Mouse (Mus musculus) forebrain, embryonic 16.5 days (tissue): ENCODE results near the gene Tmem43. TPM values are rescaled to one million over a fixed set of nuclear protein-coding genes. Genes with fewer than 3 reads are reported as not detected.

ENCODE experiments used
- ATAC-seq: fragments of 200-750 bp; cut with Nextera tagmentation; 2 replicates; pipeline ENCODE4 v1.8.0; 2017; ENCODE audit warnings: mild to moderate bottlenecking, moderate library complexity
- H3K27ac ChIP-seq: fragments of 300-500 bp; sonication (generic); 2 replicates; pipeline ENCODE4 v1.5.1; 2014; ENCODE audit warnings: low read length, control low read depth
- H3K27me3 ChIP-seq: fragments of 300-500 bp; sonication (generic); replicated peaks from 2 replicates; pipeline ENCODE4 v1.6.1; 2014; ENCODE audit warnings: low read length; ENCODE audit not compliant: control insufficient read depth, insufficient read depth
- H3K36me3 ChIP-seq: fragments of 300-500 bp; sonication (generic); 2 replicates; pipeline ENCODE4 v1.6.1; 2014; ENCODE audit not compliant: control insufficient read depth, insufficient read depth
- H3K4me1 ChIP-seq: fragments of 300-500 bp; sonication (generic); replicated peaks from 2 replicates; pipeline ENCODE4 v1.6.1; 2014; ENCODE audit warnings: low read length; ENCODE audit not compliant: control insufficient read depth, insufficient read depth
- H3K4me2 ChIP-seq: fragments of 300-500 bp; sonication (generic); 2 replicates; pipeline ENCODE4 v1.6.1; 2014; ENCODE audit warnings: mild to moderate bottlenecking, low read length, control low read depth
- H3K4me3 ChIP-seq: fragments of 300-500 bp; sonication (generic); replicated peaks from 2 replicates; pipeline ENCODE4 v1.5.1; 2014; ENCODE audit warnings: mild to moderate bottlenecking, low read length, control low read depth
- H3K9ac ChIP-seq: fragments of 300-500 bp; sonication (generic); replicated peaks from 2 replicates; pipeline ENCODE4 v1.6.1; 2014; ENCODE audit warnings: low read depth, low read length, control low read depth
- H3K9me3 ChIP-seq: fragments of 300-500 bp; sonication (generic); 2 replicates; pipeline ENCODE4 v1.6.1; 2016; ENCODE audit warnings: low read length; ENCODE audit not compliant: control insufficient read depth
- WGBS: fragments of 180-500 bp; shearing (Covaris S2); extraction: QIAGEN DNeasy Blood & Tissue Kit; methylation state at CpG from one replicate; pipeline ENCODE4 v1.1.7; 2014; 5-methylcytosine and 5-hydroxymethylcytosine counted together
- polyA plus RNA-seq: library from polyadenylated mRNA; unstranded; fragments of >200 nt; fragmentation: Nextera tagmentation; extraction: Ambion mirVana; gene quantifications from 2 replicates; pipeline ENCODE4 v1.2.1, GENCODE M21; 2015

The Tmem43 gene
- polyA plus RNA-seq, 1 experiment from 2014 or later: 60.6 TPM

DNA sequence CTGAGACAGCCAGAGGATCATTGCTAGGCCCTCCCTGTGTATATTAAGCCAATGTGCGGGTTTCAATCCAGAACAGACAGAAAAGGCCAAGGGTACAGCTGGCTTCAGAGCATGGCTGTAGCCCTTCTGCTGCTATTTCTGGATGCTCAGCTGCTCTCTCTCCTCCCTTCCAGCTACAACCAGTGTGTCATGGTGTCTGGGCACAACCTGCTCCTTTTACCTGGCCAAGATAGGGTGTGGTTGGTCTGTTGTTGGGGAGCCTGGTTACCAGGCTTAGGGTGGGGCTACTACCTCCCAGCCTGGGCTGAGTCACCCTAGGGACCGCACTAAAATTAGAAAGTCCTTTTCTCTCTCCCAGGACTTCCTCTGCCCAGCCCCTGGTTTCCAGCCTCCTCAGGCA lies 9.9 kb downstream of the Tmem43 start:
- 98% methylated on average over 2 of the region's 2 CpGs for WGBS
- Histone ChIP-seq H3K4me1 (no peaks in the 10 kb centered on the region), H3K27ac (no peak overlapping the region), H3K36me3 (peaks cover 60% of the 10 kb centered on the region), H3K27me3 (no peaks in the 10 kb centered on the region), H3K4me3 (no peak overlapping the region), H3K4me2 (no peak overlapping the region), H3K9ac (no peak overlapping the region), H3K9me3 (no peaks in the 10 kb centered on the region)
- no peak for ATAC-seq

DNA sequence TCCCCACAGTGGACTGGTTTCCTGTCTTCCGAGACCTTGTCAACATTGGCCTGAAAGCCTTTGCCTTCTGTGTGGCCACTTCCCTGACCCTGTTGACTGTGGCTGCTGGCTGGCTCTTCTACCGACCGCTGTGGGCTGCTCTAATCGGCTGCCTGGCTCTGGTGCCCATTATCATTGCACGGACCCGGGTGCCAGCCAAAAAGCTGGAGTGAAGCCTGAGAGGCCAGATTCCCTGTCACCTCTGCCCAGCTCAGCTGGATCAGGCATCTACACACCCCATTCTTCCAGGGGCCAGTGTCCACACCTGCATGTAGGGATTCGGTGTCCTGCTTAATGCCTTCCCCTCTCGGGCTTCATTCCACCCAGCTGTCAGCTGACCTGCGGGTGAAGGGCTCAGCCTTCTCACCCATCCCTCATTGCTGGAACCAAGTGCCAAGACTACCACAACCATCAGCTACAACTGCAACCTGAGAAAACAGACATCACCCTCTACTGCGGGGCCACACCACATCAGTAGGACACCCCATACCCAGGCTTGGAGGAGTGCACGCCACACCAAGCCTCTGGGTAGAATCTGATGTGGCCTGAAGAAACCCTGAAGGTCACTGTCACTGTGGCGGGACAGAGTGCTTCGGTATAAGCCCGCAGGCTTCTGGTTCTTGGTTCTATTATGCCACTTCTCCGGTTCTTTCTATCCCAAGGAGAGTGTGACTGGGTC lies 13.4 kb downstream of the Tmem43 start:
- Histone ChIP-seq H3K36me3 (peaks cover 43% of the 10 kb centered on the region), H3K4me3 (no peak overlapping the region), H3K9ac (no peak overlapping the region), H3K4me2 (no peak overlapping the region), H3K27me3 (no peaks in the 10 kb centered on the region), H3K9me3 (no peaks in the 10 kb centered on the region), H3K4me1 (no peaks in the 10 kb centered on the region), H3K27ac (no peak overlapping the region)
- ATAC-seq: no peak
- WGBS: 93% methylated on average over 15 of the region's 15 CpGs

DNA sequence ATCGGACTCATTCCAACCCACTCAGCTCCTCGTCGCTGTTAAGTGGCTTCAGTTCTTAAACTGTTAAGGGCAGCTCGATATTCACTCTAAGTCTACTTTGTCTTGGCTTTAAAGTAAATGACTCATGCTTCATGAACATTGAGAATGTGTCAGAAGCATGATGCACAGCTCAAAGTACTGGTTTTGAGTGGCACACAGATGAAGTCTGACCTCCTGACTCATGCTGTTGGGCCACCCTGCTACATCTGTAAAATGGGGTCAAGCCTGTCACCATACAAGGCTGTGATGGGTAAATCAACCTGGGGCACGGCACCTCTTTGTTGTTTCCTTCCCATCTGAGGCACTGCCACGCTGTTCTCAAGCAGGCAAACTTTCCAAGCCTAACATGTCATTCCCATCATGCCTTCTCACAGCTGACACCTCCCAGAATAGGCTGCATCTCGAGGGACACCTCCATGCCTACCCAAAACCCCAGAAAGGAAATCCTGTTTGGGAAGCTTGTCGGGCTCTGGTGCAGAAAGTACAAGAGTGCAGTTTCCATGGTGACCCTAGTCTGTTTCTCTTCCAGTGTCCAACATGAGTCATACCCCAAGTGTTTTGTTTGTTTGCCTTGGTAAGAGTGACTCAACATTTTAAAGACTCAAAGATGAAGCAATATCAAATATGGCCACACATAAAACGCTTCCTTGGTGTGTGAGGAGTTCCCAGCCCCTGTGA lies 15.2 kb downstream of the Tmem43 start:
- Histone ChIP-seq H3K9me3 (no peaks in the 10 kb centered on the region), H3K4me1 (no peaks in the 10 kb centered on the region), H3K4me2 (no peak overlapping the region), H3K27me3 (no peaks in the 10 kb centered on the region), H3K4me3 (no peak overlapping the region), H3K36me3 (peaks cover 30% of the 10 kb centered on the region), H3K27ac (no peak overlapping the region), H3K9ac (no peak overlapping the region)
- ATAC-seq: no peak
- 86% methylated on average over 9 of the region's 9 CpGs for WGBS

DNA sequence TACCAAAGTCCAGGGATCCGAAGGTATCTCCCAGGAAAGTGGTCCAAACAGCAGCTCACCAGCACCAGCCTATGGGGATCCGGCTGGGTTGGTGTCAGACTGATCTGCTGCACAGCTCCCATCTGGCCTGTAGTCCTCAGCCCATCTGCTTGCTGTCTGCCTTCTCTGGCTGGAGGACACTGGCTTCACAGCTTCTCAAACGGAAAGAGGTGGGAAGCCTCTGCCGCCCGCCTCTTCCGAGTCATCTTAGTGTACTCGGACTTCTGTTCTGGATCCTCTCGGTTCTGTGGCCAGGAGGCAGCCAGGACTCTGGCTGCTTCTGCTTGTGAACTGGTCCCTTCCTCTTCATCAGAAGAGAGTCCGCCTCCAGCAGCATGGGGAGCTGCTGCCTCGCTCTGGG lies 16.4 kb downstream of the Tmem43 start:
- H3K9ac ChIP-seq: no peak overlapping the region
- no peak overlapping the region for H3K27ac ChIP-seq
- 78% methylated on average over 10 of the region's 10 CpGs for WGBS
- no peak for ATAC-seq
- H3K36me3 ChIP-seq: peaks cover 28% of the 10 kb centered on the region
- no peaks in the 10 kb centered on the region for H3K9me3 ChIP-seq
- no peaks in the 10 kb centered on the region for H3K27me3 ChIP-seq
- no peak overlapping the region for H3K4me2 ChIP-seq
- H3K4me3 ChIP-seq: no peak overlapping the region
- H3K4me1 ChIP-seq: no peaks in the 10 kb centered on the region

DNA sequence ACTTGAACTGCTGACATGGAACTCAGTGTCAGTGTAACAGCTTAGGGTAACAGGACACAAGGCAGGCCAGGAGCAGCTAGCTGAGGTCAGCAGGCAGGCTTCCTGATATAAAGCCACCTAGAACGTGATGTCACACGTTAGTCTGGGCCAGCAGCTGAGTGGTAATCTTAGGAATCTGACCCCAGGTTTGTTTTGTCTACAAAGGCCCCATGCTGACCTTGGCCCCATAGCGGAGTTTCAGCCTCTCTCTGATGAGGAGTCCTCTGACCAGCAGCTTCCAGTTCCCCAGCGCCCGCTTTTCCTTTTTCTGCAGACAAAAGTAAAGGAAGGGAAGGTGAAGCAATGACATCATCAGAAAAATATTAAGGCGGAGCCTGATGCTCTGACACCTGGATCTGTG lies 17.5 kb downstream of the Tmem43 start:
- no peak overlapping the region for H3K27ac ChIP-seq
- no peak overlapping the region for H3K4me2 ChIP-seq
- no peak overlapping the region for H3K9ac ChIP-seq
- 76% methylated on average over 6 of the region's 6 CpGs for WGBS
- H3K4me1 ChIP-seq: no peaks in the 10 kb centered on the region
- H3K9me3 ChIP-seq: no peaks in the 10 kb centered on the region
- H3K4me3 ChIP-seq: no peak overlapping the region
- no peak for ATAC-seq
- no peaks in the 10 kb centered on the region for H3K27me3 ChIP-seq
- peaks cover 30% of the 10 kb centered on the region for H3K36me3 ChIP-seq

DNA sequence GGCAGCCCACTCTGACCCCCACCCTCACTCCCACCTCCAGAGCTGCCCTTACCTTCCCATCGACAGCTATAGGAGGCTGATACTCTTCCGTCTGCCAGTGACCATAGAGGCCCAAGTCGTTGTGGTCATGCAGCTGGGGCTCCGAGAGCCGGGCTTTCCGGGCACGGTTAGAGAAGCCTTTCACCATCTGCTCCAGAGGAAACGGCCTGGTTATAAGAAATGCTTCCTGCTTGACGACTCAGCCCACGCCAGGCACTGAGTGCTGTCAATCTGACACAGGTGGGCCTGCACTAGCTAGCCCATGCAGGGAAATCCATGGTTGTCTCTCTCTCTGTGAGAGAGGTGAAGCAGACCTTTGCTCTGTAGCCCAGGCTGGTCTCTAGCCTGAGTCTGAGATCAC lies 19.6 kb downstream of the Tmem43 start:
- no peak overlapping the region for H3K9ac ChIP-seq
- ATAC-seq: no peak
- no peaks in the 10 kb centered on the region for H3K4me1 ChIP-seq
- 84% methylated on average over 10 of the region's 10 CpGs for WGBS
- H3K27me3 ChIP-seq: no peaks in the 10 kb centered on the region
- no peak overlapping the region for H3K4me2 ChIP-seq
- H3K9me3 ChIP-seq: no peaks in the 10 kb centered on the region
- H3K36me3 ChIP-seq: peaks cover 23% of the 10 kb centered on the region
- H3K4me3 ChIP-seq: no peak overlapping the region
- no peak overlapping the region for H3K27ac ChIP-seq

DNA sequence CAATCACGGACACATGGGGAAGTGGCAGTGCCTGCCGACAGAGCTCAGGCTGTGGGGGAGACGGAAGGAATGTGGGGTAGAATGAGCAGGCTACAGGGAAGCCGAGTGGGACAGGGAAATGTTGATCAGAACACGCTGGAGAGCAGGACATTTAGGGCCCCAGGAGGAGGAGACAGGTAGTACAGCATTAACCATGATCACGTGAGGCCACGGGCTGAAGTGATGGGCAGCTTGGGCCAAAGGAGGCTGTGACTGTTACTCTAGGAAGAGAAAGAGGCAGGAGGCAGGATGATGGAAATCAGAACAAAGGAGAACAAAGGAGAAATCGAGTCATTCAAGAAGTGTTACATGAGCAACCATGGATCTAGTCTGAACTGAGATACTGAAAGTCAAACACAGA lies 21.0 kb downstream of the Tmem43 start:
- H3K36me3 ChIP-seq: peaks cover 24% of the 10 kb centered on the region
- no peaks in the 10 kb centered on the region for H3K27me3 ChIP-seq
- H3K9me3 ChIP-seq: no peaks in the 10 kb centered on the region
- no peak overlapping the region for H3K4me2 ChIP-seq
- no peak overlapping the region for H3K4me3 ChIP-seq
- no peak overlapping the region for H3K9ac ChIP-seq
- H3K4me1 ChIP-seq: no peaks in the 10 kb centered on the region
- no peak overlapping the region for H3K27ac ChIP-seq
- 90% methylated on average over 8 of the region's 8 CpGs for WGBS
- no peak for ATAC-seq

DNA sequence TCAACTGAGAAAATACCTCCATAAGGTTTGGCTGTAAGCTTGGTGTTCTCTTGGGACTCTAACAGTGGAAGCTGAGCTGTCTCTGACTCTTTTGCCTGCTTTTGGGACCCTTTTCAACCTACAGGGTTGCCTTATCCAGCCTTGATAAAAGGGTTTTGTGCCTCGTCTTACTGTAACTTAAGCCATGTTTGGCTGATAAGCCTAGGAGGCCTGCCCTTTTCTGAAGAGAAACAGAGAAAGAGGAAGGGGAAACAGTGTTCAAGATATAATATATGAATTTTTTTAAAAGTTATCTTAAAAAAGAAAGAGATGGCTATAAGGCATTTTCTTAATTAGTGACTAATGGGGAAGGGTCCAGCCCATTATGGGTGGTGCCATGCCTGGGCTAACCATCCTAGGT lies 29.8 kb downstream of the Tmem43 start:
- Histone ChIP-seq H3K4me2 (no peak overlapping the region), H3K9me3 (no peaks in the 10 kb centered on the region), H3K27ac (no peak overlapping the region), H3K36me3 (peaks cover 51% of the 10 kb centered on the region), H3K9ac (no peak overlapping the region), H3K27me3 (no peaks in the 10 kb centered on the region), H3K4me1 (no peaks in the 10 kb centered on the region), H3K4me3 (no peak overlapping the region)
- no peak for ATAC-seq
- 88% methylated on average over 1 of the region's 1 CpGs for WGBS

DNA sequence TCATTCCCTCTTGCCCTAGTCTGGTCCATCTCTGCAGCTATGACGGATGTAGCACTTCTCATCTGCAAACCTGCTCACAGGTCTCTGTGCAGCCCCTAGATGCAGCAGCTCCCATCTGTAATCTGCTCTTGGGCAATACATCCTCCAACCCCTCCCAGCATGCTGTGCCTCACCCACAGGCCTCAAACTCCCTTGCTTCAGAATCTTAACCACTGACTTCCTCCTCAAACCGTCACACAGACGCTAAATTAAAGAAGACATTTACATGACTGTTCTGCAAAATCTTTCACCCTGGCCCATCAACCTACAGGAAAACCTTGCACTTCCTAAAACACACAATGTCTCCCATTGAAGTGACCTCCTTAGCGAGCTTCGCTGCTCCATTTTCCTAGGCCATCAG lies 32.5 kb downstream of the Tmem43 start:
- H3K4me1 ChIP-seq: no peaks in the 10 kb centered on the region
- no peak overlapping the region for H3K27ac ChIP-seq
- H3K9me3 ChIP-seq: no peaks in the 10 kb centered on the region
- no peaks in the 10 kb centered on the region for H3K27me3 ChIP-seq
- WGBS: 93% methylated on average over 5 of the region's 5 CpGs
- ATAC-seq: no peak
- no peak overlapping the region for H3K4me2 ChIP-seq
- H3K36me3 ChIP-seq: peaks cover 38% of the 10 kb centered on the region
- H3K9ac ChIP-seq: no peak overlapping the region
- H3K4me3 ChIP-seq: no peak overlapping the region
